Mouse (Mus musculus) v-Abl transformed pro-B cells (cell line): Measurements from ENCODE around the gene Tm2d3.

Source experiments
- in situ Hi-C, 2 experiments: fragments of 400-800 bp; cut with MboI; formaldehyde crosslinking; loops; one replicate each; pipeline ENCODE4 v1.15.1; 2025; ENCODE audit not compliant: unreplicated experiment in 2 of 2

The Tm2d3 gene

DNA sequence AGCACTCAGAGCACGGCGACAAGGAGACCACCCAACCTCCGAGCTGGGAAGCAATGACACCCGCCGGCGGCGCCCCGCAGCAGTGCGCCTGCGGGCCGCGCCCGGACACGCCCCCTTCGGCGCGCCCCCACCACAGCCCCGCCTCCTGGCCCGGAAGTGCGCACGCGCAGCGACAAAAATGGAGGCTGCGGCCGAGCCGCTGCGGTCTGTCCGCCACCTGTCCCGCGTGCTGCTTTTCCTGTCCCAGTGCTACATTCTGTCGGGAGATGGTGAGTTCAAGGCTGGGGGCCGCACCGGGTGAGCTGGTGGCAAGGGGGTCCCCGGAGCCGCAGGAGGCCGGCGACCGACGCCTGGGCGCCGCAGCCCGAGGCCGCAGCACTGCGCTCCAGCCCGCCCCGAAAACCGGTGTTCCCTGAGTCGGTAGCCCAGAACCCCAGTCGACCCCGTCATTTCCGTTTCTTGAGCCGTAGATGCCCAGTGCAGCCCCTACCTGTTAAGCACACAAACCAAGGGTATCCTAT lies 2.4 kb downstream of the Tm2d3 start:
- in situ Hi-C loops: loop anchor here (10.0 to 25.0 kb wide), 5 partner anchors 49 to 1944 kb away; partner anchors contain the start of genes Lrrc28 (in 1 of the 2), Lrrk1 (in 1 of the 2), Lysmd4 (in 1 of the 2) and Mcee (in 1 of the 2)

DNA sequence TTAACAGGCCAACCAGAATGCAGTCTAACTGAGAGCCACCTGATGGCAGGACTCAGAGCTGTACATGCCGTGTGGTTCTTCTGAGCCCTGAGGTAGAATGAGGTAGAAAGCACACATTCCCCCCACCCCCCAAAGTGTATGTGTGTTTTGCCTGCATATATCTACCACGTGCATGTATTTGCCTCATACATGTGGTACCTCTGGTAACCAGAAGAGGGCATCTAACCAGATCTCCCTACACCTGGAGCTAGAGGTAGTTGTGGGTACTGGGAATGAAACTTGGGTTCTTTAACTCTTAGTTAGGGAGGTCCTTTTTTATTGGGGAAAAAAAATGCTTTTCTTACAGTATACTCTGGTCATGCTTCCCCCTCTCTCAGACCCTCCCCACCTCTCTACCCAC lies 5.5 kb downstream of the Tm2d3 start:
- in situ Hi-C loops: loop anchor here (10.0 to 25.0 kb wide), 5 partner anchors 52 to 1941 kb away; partner anchors contain the start of genes Lrrc28 (in 1 of the 2), Lrrk1 (in 1 of the 2), Lysmd4 (in 1 of the 2) and Mcee (in 1 of the 2)

DNA sequence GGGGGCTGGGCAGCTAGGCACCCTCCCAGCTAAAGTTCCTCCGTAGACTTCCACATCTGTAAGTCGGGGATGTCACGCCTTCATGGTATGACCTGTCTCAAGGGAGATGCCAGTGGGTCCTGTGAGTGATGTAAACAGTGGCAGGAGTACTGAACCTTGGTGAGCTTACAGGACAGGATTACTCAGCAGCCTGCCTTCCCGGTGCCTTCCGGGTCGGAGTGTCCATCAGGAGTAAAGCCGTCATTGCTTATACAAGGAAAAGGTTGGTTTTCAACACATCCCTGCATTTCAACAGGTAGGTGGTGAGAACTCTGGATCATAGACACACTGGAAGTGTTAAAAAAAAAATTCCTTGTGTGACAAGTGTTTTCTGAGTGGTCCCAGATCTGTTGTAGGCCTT lies 11.1 kb downstream of the Tm2d3 start:
- in situ Hi-C loops: loop anchor here (5.0 to 25.0 kb wide), 5 partner anchors 350 to 1933 kb away; partner anchors contain the start of gene Lrrk1 (in 1 of the 2)

DNA sequence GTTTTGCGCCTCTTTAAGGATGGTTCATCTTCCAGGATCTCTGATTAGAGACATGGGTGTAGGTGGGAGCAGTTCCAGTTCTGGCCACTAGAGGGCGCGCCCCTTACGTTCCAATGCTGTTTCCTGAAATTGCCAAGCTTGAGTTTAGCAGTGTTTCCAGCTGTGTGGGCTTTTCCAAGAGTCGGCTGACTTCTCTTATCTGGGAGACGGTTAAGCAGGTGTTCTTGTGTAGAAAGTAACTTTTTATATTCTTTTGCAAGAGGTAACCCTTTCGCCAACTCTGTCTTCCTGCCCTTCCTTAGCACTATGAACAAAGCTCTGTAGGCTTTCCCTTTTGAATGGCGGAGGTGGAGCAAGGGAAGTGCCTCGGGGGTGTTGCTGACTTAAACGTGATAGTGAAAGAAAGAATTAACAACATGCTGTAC lies 13.9 kb downstream of the Tm2d3 start:
- in situ Hi-C loops: loop anchor here (5.0 to 25.0 kb wide), 5 partner anchors 347 to 1930 kb away; partner anchors contain the start of gene Lrrk1 (in 1 of the 2)

DNA sequence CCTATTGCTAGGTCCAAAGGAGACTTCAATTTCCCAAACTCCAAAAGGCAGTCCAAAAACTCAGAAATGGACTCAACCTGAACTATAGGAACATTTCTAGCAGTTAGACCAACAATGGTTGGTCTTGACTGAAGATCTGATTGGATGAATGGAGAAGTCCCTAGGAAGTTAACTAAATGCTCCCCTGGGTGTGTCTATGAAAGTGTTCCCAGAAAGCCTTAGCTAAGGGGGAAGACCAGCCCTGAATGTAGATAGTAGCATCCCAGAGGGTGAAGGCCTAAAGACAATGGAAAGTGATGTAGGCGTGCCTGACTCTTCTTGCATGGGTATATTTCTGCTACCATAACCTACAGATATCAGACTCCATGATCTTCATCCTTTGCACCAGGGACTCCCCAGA lies 17.5 kb downstream of the Tm2d3 start:
- in situ Hi-C loops: loop anchor here (10.0 to 25.0 kb wide), 4 partner anchors 596 to 1926 kb away; partner anchors contain the start of gene Lrrk1 (in 1 of the 2)

DNA sequence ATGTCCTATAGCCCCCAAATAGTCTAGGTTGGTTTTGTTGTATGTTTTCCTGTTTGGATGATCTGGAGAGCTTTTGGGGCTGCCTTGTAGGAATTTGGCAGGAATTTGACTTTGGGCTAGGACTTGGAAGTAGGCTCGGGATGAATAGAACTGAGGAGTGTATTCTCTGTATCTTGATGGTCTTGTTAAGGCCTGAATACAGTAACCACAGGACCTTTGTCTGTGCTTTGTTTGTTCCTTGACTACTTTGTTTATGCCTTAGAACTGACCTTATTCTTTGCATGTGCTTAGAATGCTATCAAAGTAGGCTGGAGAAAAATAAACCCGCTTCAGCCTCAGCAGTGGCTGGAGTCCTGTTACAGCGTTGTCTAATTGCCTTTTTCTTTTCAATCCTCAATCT lies 19.3 kb downstream of the Tm2d3 start:
- in situ Hi-C loops: loop anchor here in 1 of 2 experiments (25.0 kb wide), 1 partner anchor 677 kb away; the partner anchor contains the start of gene Lrrk1

DNA sequence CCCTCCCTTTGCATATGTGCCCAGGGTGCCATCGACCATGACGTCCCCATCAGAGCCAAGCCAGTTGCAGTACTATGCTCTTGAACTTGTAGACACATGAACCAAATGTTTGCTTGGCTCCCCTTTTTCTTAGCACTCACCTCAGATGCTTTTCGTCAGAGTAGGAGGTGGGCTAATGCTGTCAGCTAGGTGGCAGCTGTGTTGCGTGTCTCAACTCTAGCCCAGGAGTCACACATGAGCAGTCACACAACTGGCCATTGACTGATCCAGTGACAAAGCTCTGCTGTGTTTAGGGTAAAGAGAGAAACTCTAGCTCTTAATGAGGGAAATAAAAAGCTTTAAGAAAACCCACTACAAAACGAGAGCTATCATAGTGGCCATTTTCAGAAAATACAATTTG lies 22.8 kb downstream of the Tm2d3 start:
- in situ Hi-C loops: loop anchor here in 1 of 2 experiments (25.0 kb wide), 1 partner anchor 674 kb away; the partner anchor contains the start of gene Lrrk1

DNA sequence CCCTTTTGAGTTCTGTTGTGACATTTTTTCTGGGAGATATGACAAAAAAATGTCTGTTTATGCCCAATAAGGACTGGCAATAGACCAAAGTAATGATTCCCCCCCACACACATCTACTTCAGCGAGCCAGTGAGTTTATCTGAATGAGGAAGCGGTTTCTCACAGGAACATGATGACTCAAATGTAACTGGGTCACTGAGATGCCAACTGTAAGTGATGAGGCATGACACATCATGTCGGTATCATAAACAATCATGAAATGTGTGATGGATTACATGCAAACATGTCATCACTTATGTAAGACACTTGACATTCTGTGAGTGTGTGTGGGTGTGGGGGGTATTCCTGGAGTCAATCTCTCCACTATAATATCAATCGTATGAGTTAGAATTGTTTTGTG lies 23.3 kb downstream of the Tm2d3 start:
- in situ Hi-C loops: loop anchor here in 1 of 2 experiments (25.0 kb wide), 1 partner anchor 673 kb away; the partner anchor contains the start of gene Lrrk1

DNA sequence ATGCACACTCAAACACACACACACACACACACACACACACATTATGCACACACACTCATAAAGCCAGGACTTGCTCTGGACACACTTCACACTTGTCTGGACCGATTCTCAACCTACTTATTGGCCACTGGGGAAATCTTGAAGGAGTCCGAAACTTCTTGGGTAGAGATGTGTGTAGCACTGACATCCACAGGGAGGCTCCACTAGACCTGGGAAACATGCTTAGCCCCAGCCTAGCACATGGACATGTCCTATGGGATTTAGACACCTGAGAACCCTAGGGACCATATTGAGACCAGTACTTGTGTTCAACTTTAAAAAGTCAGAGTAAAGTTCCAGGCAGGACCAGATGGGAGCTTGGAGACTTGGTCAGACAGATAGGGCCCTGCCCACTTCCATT lies 43.1 kb downstream of the Tm2d3 start:
- in situ Hi-C loops: no loop called here

DNA sequence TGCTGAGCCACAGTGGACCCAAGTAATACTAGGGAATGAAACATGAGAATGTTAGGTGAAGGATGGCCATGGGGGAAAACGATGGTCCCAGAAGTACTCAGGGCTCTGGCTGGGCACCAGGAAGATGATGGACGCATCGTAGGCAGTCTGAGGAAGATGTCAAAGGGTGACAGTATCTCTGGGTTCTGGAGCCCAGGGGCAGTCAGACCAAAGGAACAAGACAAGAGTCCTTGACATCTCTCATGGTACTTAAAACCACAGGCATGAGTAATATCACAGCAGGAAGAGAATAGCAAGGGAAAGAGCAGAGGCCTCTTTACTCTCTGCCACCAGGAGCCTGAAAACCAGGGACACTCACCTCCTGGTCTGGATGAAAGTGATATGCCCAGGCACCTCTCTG lies 44.3 kb downstream of the Tm2d3 start:
- in situ Hi-C loops: no loop called here

DNA sequence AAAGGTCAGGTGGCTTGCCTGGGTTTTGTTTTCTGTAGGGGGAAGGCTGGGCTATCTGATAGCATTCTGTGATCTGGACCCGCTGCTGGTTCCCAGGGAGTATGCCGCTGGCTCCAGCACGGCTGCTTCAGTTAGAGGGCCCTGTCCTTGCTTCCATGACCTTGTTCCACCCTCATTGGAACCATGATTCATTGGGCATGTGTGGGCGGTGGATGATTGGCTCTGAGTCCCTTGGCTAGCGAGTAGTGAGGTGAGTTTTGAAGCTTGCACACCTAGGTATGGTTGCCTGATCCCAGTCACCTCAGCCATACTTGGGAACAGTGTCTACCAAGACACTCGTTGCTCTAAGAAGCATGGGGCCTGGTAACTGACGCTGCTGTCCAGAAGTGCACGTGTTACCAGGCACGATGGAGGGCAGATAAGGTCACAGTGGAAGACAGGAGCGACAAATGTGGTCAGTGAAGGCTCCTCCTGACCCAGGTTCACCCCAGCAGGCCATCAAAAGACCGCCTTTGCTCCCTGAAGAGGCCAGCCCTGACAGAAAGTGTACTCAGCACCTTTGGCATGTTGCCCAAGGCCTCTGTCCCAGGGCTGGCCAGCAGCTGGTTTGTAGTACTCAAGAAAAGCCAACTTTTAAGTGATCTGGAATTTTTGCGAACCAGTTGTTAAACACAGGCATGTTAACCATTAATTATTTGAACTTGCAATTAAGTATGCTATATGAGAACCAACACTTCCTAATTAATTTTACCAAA lies 46.5 kb downstream of the Tm2d3 start:
- in situ Hi-C loops: no loop called here

DNA sequence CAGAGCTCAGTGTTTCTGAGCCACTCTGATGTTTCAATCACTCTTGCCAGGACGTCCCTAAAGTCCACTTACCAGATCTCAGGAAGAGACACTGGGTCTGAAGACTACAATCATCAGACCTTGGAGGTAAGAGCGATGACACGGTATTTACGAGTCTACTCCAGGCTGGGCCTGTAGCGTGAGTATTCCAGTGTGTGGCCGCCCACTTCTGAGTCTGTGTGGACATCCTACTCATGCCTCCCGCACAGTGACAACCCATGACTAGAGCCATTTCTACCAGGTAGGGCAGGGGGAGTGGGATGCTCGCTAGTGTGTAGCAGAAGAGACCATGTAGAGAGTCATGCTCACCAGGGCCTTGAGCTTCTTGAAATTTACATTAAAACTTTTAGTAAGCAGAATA lies 51.9 kb downstream of the Tm2d3 start:
- in situ Hi-C loops: no loop called here

DNA sequence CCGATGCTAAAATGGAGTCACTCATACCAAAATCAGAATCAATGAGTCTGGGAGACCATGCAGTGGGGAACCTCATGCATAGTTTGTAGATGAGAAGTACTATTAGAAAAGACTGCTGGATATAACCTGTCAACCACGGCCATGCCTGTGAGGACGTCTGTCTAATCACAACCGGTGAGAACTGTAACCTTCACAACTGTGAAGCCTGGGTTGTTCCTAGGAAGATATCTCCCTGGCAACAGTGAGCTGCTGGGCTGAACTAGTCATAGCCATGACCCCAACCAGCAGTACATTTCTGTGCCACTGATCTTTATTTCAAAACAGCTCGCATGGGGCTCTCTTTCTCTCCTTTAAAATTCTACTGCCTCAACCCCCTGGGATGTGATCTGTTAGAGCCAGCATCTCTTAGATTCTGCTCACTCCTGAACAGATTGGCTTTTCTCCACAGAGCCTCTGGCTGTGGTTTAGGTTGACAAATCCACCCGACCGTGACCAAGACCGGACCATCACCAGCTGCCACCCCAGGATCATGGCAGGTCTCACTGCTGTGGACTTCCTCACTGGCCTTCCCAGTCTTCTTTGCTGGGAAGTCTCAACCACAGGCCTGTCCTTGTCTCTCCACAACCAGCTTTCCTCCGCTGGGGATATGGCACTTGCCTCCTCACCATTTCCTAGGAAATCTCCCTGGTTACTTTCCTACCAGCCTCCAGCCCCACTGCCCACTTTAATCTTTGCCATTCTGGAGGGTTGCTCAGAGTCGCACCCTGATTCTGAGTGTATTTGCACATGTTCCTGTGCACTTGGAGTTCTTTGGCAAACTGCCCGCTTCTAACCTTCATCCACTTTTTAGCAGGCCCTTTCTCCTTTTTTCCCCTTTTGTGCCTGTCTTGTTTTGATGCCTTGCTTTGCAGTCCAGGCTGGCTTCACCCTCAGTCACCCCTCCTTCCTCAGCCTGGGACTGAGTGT lies 57.3 kb downstream of the Tm2d3 start:
- in situ Hi-C loops: no loop called here
